Mouse (Mus musculus): ENCODE data around the gene Ulk1. TPM values are rescaled to one million over a fixed set of nuclear protein-coding genes. Genes with fewer than 3 reads are reported as not detected.
"Not testable (repeated sequence)": the region's sequence is repeated elsewhere in the genome, so short reads cannot be mapped to it uniquely, and the experiment has no call there.

Gene Ulk1
- 10 to 100 TPM; 66.6 to 67.6 TPM for total RNA-seq (2021)
- long read RNA-seq, experiment 1, full-length matches to known transcripts, result 5 of 28 reads
- long read RNA-seq, experiment 1, partial matches to known transcripts, result 10 of 28 reads
- long read RNA-seq, experiment 1, other reads (novel, unspliced or antisense), result 13 of 28 reads
- long read RNA-seq, experiment 2, full-length matches to known transcripts, result 4 of 26 reads
- long read RNA-seq, experiment 2, partial matches to known transcripts, result 14 of 26 reads
- long read RNA-seq, experiment 2, other reads (novel, unspliced or antisense), result 8 of 26 reads

DNA sequence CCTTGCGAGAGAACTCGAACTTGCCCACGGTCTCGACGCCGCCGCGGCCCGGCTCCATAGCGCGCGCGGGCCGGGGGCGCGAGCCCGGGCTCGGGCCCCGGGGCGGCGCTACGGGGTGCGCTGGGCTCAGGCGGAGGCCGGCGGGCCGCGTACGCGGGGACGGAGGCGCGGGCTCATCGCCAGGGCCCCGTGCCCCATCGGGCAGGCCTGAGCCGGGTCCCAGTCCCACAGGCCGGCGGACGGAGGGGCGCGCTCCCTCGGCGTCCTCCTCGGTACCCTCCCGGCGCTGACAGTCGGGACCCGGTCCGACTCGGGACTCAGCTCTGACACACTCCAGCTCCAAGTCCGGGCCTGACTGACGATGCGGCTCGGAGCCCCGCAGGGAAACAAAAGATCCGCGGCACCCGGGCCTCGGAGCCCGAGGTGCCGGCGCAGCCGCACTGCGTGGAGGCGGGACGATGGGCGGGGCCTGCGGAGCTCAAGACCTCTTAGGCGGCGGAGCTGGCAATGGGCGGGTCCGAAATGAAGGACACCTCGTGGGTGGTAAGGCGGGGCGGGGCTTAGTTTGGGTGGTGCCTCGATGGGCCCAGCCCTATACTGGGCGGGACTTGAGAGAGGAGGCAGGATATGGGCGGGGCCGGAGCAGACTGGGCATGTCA is at the start of gene Ulk1:
Gene Ulk1 (minus strand): TSS at position 431 of the 659 bp plus-strand sequence.
- DNase-seq (ENCODE audit: low spot score in 2 of 2), result peak; percentile 98 to 99

DNA sequence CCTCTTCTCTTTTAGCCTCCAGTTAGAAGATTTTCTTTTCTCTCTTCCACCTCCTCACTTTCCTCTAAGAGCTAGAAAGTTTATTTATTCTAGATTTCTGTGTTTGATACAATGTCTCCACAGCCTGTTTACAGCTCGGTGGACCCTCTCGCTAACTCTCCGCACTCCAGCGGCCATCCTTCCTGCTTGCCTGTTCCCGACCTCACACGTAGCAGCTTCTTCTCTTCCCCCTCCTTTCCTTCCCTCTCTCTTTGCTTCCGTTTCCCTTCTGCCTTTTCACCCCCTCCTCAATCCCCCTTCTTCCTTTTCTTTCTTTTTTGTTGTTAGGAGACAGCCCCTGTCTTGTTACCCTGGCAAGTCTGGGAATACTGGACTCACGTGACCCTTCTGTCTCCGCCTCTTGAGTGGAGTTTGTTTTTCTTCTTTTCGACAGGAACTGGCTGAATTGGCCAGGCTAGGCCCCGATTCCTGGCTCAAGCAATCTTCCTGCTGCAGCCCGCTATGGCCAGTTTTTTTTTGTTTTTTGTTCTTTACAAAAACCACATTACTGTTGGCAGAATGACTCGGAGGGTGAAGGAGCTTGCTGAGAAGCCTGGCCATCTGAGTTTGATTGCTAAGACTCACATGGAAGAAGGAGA is 49.2 kb upstream of the Ulk1 start:
- DNase-seq (ENCODE audit: low spot score in 2 of 2), result peak in 1 of 2 experiments; percentile 65

DNA sequence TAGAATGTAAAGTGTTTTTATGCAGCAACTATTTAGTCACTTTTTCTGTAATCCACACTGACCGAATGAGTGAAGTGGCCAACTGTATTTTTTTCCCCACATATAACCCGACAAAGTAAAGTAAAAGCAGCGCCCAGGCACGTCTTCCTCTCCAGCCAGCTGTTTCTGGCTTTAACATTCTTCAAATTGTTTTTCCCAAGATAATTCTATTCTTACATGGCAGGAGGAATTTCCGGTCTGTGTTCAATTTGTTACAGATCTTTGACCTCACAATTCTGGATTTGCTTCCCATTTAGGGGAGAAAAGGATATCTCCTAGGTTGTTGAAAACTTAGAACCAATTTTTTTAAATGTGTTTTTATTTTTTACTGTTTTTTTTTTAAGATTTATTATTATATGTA is 47.2 kb upstream of the Ulk1 start:
- no peak for DNase-seq (ENCODE audit: low spot score in 2 of 2)

DNA sequence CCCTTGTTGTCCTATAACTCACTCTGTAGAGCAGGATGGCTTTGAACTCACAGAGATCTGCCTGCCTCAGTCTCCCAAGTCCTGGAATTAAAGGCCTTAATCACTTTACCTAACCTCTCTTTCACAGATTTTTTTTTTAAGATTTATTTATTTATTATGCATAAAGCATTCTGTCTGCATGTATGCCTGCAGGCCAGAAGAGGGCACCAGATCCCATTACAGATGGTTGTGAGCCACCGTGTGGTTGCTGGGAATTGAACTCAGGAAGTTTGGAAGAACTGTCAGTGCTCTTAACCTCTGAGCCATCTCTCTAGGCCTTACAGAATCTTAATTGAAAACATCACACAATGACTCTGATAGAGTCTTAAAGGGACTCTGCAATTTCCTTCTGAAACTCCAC is 43.1 kb upstream of the Ulk1 start:
- DNase-seq (ENCODE audit: low spot score in 2 of 2), result no peak

DNA sequence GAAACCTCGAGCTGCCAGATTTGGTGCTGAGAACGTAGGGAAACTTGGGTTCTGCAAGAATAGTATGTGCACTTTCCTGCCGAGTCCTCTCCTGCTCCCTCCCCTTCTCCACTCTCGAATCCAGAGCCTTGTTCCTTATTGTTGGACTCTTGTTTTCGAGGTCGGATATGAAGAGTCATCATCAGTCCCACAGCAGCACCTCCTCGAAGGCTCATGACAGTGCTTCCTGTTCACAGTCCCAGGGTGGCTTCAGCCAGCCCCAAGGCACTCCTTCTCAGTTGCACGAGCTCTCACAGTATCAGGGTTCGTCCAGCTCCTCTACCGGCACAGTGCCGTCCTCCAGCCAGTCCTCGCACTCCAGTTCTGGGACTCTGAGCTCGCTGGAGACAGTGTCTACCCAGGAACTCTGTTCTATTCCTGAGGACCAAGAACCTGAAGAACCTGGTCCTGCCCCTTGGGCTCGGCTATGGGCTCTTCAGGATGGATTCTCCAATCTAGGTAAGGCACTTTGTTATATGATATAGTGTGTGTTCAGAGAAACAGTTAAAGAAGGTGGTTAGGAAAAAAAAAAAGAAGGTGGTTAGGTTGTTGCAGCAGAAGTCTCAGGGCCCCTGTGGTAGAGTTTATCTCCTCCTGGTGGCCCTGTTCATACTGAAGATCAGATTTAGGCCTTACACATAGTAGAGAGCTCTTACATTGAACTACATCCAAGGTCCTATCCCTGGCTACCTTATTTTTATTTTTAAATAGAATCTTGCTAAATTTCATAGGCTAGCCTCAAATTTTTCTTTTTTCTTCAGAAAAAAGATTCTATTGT is 31.4 kb upstream of the Ulk1 start:
- DNase-seq (ENCODE audit: low spot score in 2 of 2), result no peak

DNA sequence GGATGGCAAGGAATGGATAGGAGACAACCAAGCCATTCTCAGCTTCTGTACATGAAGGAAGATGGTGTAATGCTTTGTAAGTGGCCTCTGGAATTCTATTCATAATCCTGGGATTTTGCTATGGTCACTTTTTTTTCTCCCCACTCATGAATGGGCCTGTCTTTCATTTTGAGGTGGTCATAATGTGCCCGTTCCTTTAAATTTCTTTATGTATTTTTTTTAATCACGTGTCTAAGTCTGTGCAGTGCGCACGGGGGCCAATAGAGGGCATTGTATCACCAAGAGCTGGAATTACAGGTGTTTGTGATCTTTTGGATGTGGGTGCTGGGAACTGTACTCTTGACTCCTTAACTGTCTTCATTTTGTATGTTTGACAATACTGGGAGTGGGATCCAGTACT is 30.6 kb upstream of the Ulk1 start:
- peak; percentile 9 to 14 for DNase-seq (ENCODE audit: low spot score in 2 of 2)

DNA sequence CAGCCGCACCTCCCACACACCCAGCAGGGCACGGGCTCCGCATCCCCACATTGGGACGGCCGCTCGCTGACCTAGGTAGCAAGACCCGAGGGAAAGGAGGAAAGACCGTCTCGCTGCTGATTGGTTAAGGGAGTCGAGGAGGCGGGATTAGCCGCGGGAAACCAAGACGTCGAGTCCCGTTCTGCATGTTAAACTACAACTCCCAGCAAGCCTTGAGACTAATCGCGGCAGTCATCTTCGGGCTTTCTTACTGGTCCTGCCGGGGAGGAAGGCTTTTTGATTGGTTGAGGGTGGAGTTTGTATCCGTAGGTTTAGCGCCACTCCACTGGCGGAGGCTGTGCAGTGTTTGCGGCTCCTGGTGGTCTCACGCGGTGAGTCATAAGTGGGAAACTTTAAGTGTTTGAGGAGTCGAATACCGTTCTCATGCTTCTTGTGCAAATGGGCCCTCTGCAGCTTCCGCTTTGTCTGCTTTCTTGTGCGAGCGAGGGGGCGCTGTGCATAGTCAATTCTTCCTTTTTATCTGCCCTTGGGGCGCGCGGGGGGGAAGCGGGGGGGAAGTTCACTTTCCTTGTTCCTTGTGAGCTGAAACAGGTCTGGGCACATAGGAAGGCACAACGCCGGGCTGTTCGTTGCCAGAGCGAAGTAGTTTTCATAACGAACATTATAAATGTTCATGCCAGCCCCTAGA is 29.9 kb upstream of the Ulk1 start, which contains the start of the genes Hscb and Chek2:
Gene Hscb (minus strand): TSS at position 100 of the 688 bp plus-strand sequence.
Gene Chek2 (plus strand): TSS at position 302 of the 688 bp plus-strand sequence.
- DNase-seq (ENCODE audit: low spot score in 2 of 2), result peak; percentile 98 to 99

DNA sequence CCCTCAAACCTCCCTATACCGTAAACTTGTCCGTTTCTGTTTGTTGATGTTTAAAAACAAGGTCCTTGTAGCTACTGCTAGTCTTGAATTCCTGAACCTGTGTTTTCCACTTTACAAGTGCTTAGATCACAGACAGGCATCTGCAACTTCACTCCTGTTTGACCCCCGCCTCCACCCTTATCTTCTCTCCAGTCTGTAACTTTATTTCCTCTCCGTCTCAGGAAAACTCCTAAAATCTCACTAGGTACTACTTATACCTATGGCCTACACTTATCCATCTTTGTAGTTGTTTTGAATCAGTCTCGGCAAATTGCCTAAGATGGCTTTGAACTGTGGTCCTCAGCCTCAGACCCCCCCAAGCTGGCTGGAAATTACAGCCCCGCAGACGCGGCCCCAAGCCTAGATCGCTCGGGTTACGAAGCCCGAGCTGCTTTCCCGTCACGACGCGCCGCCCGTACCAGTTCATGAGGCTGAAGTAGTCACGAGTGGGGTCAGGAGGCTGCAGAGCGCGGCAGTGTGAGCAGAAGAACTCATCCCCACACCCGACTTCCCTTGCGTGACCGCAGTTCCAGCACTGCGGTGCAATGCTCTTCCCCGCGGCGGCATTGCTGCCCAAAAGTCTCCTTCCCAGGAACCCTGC is 29.3 kb upstream of the Ulk1 start:
- DNase-seq (ENCODE audit: low spot score in 2 of 2), result no peak

DNA sequence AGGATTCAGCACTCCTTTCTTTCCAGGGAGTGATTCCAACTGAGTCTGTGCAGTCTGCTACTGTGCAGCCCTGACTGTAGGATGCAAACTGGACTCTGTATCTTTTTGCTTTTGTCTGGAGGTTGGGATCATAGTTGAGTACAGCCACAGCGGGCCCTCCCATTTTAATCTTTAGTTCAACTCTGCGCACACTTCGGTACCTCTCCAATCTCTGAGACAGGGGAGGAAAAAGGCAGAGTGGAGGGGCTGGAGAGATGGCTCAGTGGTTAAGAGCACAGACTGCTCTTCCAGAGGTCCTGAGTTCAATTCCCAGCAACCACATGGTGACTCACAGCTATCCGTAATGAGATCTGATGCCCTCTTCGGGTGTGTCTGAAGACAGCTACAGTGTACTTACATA is 28.1 kb upstream of the Ulk1 start:
- DNase-seq (ENCODE audit: low spot score in 2 of 2), result not testable (repeated sequence)

DNA sequence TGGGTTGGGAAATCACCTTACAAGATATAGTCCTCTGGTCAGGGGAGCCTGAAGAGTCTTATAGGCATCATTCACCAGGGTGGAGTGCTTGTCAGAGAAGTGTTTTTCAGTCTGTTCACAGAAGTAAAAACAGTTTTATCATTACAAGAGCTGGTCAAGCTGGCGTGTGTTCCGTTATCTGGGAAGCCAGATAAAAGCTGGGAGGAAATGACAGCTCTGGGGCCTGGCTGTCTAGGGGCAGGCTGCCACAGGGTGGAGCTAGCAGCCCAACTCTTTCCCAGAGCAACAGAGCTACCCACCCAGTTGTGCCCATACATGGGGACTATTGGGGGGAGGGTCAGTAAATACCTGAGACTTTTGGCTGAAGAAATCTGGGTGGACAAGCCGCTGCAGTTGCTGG is 26.1 kb upstream of the Ulk1 start:
- DNase-seq (ENCODE audit: low spot score in 2 of 2), result peak; percentile 54 to 60

DNA sequence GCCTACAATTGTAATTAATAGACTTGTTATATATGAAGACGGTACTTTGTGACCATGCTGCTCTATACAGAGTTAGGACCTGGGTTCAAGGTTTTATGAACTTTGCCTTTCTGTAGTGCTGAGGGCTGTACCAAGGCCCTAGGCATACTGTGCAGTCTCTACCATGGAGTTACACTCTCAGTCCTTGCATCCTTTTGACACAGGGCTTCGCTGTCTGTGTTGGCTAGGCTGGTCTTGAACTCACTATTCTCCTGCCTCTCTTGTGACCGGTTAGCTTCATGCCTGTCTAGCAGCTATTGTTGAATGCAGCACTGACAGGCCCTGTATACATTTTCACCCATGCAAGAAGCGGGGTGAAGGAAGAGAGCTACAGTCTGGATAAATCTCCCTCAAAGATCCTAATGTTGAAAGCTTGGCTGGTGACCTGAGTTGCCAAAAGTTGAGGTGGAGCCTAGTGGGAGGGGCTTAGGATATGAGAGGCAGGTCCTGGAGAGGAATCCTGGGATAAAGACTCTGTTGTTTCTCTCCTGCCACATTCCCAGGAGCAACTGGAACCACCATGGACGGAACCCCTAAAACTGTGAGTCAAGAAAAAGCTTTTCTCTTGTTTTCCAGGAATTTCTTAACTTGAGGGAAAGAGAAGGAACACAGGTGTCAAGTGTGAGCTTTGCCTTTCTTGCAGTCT is 21.3 kb upstream of the Ulk1 start:
- DNase-seq (ENCODE audit: low spot score in 2 of 2), result no peak

DNA sequence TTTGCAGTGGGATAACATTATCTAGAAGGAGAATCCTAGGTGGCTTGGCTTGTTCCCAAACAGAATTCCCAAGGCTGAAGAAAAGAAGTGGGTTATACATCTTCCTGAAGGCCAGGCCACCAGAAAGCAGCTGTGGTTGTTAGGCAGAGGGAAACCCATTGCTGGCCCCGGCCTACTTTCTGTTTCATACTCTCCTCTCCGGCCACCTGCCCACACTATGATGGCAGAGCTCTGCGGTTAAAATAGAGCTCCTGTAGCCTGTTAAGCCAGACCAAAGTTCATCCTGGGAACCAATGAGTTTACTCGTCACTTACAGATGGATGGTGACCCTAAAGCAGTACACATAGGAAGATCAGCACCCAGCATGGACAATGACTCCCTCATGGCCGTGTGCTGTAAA is 17.7 kb upstream of the Ulk1 start:
- no peak for DNase-seq (ENCODE audit: low spot score in 2 of 2)

DNA sequence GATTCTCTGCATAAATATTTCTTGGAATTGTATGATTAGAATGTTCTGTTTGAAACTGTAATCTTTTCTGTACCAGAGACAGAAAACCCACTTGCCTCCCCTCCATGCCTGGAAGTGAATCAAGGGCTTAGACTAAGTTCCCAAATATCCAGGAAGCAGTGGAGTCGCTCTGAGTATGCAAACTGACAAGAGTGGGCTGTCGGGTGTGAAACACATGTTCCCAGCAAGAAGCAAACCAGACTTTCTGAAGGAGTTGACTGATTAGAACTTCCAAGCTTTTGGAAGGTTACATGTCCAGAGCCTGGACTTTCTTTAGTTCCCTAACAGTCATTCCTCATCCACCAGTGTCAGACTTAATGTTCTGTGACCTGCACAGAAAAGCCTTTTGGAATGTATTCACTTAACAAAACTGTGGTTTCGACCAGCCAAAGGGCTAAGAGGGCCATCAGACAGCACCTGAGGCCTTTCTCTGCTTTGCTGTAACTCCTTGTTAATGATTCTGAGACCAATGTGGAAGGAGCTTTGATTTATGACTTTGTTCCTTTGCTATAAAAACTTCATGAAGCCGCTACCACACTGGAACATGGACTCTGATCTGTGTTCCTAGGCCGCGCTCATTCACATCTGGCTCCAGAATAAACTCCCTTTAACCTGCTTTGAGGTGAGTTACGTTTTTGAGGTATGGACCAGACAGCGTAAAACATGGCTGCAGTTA is 17.0 kb upstream of the Ulk1 start:
- DNase-seq (ENCODE audit: low spot score in 2 of 2), result no peak

DNA sequence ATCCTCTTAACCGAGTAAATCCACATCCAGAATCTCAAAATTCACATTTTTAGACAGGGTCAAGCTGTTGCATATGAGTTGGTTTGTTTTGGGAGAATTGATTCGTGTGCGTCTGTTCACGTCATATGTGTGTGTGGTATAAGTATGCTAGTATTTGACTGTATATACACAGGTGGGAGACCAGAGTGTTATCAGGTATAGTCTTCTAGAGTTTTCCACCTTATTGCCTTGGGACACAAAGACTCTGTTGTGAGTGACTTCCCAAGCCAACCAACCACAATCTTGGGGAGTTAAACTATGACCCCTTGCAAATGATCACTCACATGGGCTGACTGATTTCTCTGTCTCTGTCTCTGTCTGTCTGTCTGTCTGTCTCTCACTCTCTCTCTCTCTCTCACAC is 14.5 kb upstream of the Ulk1 start:
- no peak for DNase-seq (ENCODE audit: low spot score in 2 of 2)

DNA sequence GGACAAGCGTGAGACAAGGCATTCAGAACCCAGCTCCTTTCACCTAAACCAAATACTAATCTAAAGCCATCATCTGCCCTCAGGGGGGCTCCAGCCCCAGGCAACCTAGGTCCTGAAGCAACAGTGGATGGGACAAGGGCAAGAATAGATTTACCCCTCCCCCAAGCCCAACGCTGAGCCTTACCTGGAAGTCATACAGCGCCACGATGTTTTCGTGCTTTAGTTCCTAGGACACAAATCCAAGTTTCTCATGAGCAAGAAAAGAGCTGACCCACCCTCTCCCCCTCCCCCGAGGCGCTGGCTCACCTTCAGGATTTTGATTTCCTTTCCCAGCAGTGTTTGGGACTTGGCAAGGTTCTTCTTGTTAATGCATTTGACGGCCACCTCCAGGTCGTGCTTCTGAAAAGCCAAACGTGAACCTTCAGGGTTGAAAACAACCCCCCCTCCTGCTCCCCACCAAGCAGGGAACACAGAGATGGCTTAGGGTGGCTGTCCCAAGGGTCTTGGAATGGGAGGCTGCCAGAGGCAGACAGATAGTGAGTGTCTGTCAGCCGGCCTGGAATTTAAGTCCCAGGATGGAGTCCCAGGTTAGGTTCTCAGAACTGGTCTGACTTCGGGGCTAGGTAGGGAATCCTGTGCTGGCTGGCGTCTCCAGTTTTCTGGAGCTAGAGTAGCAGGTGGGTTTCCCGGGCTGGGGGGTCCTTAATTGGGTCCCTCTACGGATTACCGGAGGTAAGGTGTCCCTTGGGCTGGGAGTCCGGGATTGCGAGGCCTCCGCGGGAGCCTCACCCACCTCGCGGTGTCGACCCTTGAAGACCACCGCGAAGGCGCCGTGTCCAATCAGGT is 853 bp downstream of the Ulk1 start:
- peak; percentile 26 to 29 for DNase-seq (ENCODE audit: low spot score in 2 of 2)

DNA sequence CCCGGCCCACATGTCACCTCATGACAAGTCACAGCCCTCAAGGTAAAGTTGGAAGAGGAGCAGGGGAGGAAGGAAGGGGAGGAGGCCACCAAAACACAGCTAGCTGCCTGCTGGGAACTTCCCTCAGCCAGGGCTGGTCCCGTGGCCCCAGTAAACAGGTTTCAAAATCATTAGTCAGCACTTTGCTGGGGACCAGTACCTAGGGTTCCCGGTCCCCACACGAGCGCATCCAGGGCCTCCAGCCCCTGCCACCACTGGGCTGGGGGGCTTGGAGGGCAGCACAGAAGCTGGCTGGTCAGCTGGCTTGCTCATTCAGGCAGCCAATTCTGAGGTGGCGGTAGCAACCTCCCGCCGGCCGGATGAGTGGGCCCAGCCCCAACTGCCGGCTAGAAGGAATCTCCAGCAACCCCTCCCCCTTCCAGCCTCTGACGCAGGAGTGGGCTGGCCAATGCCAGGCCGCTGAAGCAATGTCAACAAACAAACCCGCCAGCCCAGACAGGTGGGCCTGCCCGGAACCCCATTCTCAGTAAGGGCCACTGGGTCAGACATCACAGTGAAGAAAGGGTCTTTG is 1.8 kb downstream of the Ulk1 start:
- DNase-seq (ENCODE audit: low spot score in 2 of 2), result peak; percentile 73 to 79

DNA sequence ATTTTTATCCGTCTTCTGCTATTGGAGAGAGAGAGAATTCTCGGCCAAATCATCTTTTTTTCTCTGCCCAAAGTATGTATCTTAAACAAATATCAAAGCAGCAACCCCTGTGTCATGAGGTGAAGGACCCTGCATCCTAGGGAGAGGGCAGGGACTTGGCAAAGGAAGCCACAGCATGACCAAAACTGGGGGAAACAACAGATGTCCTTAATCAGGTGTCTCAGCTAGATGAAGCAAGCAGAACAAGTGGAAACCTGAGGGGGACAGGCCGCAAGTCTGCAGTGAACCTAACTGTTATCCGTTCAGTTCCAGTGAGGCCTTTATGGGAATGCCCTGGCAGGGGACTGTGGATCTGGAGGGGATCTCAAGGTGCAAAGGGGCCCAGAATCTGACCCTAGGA is 2.4 kb downstream of the Ulk1 start:
- DNase-seq (ENCODE audit: low spot score in 2 of 2), result no peak

DNA sequence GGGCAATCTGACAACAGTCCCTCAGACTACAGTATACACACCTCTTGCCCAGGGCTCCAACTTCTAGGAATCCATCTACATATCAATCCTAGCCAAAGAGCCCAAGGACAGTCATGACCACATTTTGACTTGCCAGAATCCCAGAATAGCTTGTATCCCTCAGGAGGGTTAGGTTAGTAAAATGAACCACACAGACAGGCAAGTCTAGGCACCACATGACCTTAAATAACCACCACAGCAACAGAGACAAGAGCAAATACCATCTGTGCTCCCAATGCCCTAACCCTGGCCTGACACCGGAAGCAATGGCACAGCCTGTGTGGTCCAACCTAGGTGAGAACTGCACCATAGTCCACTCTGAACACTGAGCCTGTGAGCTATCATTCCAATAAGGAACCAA is 3.2 kb downstream of the Ulk1 start:
- DNase-seq (ENCODE audit: low spot score in 2 of 2), result no peak
